Mouse (Mus musculus): ENCODE results near the gene Dpysl5.

Dpysl5 gene

DNA sequence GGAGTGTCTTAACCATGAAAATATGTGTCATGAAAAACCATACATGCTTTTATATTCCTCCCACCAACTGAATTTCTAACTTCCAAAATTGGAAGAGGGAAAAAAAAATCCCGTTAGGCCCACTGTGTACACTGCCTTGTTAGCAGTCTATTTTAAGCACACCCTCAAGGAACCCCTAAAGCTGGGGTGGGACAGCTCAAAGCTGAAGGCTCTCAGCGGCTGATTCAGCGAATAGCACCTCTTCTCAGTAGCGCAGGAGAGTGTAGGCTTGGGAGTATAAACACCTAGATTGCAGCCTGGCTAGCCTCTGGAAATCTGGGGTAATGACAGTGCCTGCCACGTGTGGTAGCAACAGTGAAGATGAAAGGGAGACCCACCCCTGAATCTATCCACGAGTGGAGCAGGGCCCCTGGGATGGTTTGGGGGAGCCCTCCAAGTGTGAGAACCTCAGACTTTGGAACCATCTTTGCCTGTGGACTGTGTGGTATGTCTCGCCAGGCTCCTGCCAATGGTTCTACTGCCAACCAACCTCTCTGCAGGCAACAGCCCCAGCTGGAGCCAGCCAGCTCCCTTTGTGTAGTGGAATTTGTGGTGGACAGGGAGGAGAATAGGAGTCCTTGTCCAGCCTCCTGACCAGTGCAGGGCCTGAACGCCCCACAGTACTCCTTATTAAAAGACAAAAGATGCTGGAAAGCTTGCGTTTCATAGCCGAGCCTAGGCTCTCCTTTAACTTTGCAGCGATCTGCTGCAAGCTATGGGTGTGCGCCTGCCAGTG is 54.4 kb downstream of the Dpysl5 start:
- DNase-seq = no peak

DNA sequence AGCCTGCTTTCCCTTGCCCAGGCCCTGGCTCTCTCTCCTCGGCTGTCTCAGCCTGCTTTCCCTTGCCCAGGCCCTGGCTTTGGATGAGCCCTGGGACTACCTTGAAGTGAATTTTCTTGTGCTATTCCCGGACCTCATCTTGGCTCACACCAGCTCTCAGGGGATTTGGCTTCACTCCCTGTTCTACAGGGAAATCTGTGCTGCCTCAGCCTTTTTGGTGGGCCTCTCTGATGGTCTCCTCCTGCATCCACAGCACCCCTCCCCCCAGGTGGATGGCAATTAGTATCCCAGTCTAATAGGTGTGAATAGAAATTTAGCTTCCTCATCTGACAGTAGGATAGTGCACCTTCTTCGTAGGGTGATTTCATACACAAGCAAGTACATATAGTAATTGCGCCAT is 56.7 kb downstream of the Dpysl5 start:
- no peak for DNase-seq

DNA sequence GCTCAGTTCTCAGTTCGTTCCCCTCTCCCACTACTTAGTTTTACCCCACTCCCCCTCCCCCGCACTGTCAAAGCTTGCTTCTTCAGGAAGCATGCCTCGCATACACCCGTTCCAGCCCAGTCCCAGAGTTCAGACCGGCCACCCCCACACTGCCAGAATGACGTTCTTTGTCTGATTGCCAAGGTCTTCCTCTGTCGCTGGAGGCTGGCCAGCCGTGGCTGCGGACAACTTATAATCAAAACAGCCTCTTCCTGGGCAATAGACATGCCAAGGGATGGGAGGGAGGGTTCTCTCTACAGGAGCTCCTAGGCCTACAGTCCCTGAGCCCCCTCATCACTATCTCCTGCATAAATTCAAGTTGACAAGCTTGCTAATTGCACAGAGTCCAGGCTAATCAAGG is 57.2 kb downstream of the Dpysl5 start:
- peak; percentile 75 for DNase-seq

DNA sequence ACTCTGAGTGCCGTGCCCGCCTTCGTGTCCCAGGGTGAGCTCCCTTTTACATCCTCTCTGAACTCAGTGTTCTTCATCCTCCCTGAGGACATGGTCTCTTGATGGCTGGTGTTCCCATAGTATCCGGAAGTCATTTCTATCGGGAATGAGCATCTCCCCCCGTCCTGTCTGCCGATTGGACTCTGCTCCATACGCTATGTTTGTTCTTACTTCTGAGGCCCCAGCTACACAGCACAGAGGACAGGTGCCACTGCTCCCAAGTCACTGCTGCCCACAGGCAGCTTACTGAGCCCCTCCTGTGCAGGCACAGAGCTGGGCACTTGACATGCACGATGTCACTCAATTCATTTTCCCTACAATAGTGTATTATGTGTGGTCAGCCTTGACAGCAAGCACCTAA is 57.7 kb downstream of the Dpysl5 start:
- DNase-seq = no peak

DNA sequence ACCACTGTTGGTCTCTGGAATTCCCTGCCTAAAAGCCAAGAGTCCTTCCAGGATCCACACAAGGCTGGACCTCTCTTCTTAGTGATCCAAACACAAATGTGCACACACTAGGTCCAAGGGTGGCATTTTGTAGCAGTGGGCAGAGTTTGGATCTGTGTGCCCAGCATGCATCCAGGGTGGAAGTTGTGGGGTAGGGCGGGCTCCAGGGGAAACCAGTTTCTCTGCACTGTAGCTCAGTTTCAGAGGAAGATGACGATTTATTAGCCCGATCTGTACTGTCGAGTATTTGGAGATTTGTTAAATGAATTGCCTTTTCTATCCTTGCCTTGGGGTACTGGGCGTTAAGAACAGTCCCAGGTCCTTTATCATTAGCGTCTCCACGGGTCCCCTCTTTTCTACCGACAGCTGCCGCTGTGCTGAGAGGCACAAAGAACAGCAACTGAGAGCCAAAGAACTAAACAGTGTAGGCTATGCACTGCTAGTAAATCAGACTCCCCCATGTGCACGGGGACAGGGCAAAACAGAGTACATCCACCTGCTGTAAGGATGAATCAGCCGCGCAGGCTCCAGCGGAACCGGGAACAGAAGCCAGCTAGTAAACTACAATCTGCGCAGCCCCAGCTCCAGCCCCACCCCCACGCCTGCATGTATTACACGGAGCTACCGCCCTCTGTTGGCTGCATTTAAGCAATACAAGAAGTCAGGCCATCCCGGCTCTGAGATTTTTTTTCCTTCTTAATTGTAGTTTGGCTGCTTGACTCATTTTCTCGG is 63.4 kb downstream of the Dpysl5 start:
- DNase-seq = peak; percentile 90

DNA sequence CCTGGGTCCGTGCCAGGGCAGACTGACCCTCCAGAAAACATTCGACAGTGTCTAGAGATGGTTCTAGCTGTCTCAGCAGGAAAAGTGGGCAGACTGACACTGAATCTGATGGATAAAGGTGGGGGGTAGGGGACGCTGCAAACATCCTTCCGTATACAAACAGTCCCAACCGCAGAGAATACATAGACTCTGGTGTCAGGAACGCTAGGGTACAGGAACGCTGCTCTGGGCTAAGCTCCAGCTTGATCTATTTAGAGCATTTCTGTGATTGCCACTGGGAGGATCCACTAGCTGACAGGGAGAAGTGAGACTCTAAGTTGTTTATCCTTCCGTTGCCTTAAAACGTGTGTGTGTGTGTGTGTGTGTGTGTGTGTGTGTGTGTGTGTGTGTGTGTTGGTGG is 69.3 kb downstream of the Dpysl5 start:
- no peak for DNase-seq

DNA sequence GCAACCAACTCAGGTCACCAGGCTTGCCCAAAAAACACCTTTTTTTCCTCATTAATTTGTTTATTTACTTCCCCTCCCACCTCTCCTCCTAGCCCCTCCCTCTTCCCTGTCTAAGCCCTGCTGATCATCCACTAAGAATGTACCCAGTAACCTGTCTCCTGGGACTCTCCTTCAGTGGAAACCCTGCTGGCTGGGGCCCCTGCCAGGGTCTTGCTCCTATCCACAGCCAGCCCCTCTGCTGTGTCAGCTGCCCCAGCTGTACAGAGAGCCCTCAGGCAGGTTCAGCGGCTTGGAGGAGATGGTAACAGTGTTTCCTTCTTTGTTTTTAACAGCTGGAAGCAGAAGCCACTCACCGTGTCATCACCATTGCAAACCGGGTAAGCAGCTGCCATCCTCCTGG is 69.8 kb downstream of the Dpysl5 start:
- DNase-seq = peak; percentile 15

DNA sequence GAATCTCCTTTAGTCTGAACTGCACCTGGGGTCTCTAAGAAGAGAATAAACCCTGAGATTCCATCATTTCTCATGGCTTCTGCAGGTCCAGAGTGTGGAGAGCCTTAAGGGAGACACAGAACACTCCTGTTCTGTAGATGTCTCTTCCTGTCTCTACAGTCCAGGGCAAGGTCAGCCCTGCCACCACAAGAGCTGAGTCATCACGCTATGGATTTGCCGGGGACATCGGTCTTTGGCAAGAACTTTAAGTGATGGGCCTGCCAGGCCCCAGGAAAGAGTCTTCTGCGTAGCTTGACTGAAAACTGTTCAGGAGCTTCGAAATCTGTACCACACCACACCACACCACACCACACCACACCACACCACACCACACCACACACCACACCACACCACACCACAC is 76.0 kb downstream of the Dpysl5 start:
- DNase-seq = no peak

DNA sequence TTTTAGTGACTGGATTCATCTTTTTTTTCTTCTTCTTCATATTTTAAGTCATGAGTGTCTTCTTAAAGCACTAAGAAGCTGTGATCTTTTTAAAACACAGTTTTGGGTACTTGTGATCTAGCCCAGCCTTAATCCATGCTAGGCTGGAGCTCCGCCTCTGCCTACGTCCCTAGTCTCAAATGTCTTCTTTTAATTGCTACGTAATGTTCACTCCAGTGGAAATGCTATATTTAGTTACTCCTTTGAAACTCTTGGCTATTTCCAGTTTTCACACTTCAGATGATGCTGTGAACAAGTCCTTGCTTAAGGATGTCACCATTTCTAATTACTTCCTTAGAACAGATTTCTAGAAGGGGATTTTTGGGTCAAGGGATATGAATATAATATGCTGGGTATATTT is 78.7 kb downstream of the Dpysl5 start:
- no peak for DNase-seq

DNA sequence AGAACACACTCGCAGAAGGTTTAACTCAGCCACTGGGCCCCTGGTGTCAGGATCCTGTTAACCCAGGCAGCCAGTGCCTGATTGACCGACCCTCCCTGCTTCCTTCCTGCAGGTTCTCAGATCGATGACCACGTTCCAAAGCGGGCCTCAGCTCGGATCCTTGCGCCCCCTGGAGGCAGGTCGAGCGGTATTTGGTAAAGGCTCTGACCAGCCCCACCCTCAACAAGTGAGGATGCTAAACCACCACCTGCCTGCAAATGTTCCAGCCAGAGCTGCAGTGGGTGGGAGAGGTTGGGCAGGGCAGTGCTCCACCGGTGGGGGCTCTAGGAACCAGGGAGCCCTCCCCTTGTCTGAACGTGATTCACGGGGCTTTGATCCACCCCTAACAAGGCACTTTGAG is 84.8 kb downstream of the Dpysl5 start:
- DNase-seq = peak; percentile 82

DNA sequence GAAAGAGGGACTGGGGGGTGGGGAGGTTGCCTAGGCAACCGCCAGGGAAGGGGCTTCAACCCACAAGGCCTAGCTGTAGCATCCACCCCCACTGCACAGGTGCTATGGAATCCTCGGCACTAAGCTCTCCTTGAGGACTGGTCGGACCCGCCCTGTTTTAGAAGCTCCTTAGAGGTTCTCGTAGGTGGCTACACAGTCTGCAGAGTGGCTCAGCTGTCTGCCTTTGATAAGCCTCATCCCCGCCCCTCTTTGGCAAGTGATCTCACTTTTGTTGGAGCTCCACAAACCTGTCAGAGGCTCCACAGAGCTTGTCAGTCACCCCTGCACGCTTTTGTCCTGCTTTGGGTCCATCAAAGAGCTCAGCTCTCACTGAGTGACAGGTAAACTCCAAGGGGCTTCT is 86.1 kb downstream of the Dpysl5 start:
- DNase-seq = no peak

DNA sequence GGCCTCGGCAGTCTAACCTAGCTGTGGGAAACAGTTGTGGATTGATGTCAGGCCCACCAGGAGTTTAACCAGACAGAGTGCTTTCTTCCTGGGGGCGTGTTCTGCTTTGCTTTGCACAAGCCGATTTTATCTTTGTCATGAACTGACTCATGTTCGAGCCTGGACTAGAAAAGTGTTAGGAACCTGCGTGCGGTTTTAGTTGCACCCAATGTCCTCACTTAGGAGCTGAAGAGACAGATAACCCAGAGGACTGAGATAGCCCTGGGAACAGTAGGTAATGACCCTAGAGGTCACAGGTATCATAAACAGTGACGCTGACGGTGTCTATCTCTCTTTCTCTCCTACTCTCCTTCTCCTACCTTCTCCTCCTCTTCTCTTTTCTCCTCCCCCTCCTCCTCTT is 86.6 kb downstream of the Dpysl5 start:
- DNase-seq = no peak

DNA sequence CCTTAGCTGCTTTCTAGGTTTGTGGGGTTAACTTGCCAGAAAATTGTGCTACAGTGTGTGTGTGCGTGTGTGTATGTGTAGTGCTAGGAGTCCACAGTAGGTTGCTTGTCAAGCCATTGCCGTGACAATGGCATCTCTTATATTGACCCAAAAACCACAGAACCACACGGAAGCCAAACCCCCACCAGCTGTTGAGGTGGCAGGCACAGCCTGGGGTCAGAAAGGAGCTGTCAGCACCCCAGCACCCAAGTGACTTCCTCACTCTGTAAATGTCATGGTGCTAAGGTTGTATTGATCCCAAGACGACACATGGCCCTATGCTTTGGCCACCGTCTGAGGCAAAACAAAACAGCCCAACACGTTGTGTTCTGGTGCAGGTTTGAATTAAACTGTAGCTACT is 87.6 kb downstream of the Dpysl5 start:
- DNase-seq = no peak

DNA sequence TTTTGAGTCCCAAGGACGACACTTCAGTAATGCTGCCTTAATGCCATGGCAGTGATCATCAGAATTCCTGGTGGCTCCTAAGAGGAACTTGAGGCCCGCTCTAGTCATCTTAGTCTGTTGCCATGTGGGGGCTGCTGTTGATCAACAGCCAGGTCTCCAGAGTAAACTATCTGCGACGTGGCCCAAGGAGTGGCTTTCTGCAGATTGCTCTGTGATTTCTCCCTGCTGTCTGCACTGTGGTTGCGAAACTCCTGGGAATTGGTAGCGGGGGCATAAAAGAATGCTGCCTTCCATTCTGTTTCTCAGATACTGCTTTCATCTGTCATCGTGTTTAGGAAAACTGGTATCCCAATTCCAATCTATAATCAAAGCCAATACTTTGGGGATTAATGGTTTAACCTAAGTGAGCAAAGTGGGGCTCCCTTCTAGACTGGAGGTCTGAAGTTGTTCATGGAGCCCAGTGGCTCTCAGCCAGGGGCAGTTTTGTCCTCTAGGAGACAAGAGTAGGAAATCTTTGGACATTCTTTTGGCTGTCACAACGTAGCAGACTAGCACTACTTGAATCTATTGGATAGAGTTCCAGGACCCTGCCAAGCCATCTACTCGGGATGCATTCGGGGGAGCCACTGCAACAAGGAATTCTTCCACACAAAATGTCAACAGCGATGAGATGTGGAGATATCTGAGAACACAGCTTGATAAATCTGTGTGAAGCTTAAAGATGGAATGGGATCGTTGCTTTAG is 91.5 kb downstream of the Dpysl5 start:
- DNase-seq = no peak

DNA sequence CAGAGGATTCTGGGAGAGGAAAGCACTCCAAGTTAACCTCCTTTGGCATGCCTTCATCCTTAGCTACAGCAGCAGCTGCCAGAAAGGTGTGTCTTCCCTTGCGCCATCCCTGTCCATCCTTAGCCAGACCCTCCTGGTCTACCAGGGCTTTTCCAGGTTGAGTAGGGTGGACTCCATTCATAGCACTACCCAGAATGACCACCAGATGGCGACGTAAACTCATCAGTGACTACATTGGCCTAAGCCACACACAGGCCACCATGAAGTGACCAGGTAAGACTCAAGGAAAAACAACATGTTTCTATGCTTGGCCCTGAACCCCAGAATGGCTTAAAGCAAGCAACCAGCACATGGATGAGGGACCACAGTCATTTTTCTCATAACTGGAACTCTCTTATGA is 94.7 kb downstream of the Dpysl5 start:
- DNase-seq = peak; percentile 91

DNA sequence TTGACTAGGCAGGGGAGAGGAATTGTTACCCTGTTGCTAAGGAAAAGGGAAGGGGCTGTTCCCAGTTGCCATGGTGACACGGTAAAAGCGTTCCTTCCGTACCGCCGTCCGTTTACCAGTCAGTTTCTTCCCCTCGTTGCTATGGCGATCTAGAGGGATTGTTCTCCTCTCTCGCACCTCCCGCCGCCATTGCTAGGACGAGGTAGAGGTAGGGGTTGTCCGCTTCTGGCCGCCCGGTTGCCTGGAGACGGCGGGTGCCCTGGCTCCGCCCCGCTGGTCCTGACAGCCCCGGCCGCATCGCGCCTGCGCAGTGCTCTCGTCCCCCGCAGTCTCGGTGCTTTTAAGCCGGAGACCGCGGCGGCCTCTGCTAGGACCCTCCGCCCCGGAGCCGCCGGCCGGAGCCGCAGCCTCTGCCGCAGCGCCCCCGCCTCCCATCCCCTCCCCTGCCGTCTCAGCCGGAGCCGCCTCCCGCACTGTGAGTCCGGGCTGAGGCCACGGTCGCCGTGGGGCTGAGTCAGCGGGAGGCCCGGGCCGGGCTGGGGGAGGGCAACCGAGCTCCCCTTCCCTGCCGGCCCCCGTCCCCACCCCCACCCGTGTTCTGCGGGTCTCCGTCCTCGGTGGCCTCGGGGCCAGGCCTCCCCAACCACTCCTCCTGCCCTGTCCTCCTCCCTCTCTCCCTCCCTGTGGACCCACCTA is 103.2 kb downstream of the Dpysl5 start, which contains the start of gene Mapre3:
Gene Mapre3, plus strand, starts transcription at position 218 of the 696 bp plus-strand sequence.
- peak; percentile 95 for DNase-seq

DNA sequence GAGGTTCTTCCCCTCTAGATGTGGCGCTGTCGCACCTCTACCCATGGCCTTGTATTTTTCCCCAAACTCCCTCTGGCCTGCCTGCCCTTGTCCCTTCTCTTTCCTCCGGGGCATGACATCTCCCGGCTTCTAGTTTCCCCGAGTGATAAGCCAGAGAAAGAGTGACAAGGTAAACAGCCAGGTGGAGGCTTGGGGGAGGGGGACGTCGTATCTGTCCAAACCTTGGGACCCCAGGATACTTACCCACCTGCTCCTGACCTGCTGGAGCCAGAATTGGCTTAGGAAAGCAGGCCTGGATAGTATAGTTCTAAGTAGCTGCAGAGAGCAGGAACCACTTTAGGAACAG is 103.7 kb downstream of the Dpysl5 start:
- no peak for DNase-seq

DNA sequence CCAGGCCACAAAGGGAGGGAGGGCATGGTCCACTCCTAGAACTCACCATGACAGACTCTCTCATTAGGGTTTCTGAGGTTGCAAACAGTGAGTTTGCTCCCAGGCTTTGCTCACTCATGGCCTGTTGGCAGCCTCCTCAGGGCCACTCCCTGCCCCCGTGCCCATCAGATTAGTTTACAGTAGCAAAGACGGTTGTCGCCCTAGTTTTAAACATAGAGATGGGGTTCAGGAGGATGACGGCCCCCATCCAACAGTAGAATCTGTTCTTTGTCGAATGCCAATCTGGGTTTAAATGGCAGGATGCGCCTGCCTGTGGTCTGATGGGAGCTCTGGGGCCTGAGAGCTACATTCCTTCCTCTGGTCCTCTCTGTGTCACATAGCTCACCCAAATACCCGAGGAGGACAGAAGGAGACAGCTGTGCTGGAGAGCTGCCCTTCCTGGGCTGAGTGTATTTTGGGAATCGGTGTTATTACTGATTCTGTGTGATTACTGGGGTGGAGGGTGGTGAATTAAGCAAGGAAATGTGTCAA is 105.0 kb downstream of the Dpysl5 start:
- no peak for DNase-seq

DNA sequence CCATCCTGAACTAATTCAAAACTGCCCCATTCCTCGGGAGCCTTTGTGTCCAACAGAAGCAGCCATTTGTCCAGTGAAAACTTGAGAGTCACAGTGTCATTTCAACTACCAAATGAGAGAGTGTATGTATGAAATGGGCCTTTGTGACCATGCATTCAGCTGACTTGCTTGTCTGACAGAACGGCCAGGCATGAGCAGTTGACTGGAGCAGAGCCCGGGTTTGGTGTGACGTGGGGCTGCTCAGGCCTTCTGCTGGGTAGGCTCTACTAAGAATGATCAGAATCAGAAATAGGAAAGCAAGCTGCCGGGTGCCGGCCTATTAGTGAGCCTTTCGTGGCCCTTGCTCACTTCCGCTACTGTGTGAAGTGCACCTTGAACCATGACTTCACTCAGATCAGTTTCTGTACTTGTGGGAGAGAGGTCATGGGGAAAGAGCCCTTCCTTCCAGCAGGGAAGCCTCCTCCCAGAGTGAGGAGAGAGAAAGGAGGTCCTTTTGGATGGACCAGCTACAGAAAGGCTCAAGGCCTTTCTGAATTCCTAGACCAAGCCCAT is 107.5 kb downstream of the Dpysl5 start:
- DNase-seq = no peak

DNA sequence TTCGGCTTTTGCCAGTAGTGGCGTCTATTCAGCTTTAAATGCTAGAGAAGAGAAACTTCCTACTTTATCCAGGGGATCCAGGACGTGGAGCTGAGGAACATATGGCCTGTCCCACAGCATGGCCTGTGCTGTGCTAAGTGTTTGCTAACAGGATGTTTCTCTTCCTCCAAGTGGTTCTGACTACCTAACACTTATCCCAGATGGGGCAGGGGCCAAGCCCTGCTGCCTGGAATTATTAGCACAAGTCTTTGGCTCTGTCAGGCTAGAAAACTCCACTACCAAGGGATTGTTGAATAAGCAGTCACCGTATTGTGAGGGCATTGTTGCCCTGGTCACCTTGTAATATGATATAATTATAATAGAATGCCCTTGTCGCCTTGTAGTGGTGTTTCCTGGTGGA is 111.3 kb downstream of the Dpysl5 start:
- no peak for DNase-seq

DNA sequence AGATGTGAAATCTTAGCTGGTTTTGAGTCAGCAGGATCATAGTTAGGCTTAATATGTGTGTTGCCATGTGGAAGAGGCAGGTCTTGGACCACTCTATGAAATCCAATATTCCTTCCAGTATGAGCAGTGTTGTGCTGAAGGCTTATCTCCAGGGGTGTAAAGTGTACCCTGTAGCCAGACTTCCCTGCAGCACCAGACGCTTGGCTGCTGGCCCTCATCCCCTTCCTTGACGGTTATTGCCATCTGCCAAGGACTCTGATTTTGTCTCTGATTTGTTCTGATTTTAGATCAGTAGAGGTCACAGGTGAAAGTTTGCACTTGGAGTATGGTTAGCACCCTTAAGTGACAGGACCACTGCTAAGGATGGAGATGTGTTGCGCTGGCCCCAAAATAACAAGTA is 111.7 kb downstream of the Dpysl5 start:
- no peak for DNase-seq

DNA sequence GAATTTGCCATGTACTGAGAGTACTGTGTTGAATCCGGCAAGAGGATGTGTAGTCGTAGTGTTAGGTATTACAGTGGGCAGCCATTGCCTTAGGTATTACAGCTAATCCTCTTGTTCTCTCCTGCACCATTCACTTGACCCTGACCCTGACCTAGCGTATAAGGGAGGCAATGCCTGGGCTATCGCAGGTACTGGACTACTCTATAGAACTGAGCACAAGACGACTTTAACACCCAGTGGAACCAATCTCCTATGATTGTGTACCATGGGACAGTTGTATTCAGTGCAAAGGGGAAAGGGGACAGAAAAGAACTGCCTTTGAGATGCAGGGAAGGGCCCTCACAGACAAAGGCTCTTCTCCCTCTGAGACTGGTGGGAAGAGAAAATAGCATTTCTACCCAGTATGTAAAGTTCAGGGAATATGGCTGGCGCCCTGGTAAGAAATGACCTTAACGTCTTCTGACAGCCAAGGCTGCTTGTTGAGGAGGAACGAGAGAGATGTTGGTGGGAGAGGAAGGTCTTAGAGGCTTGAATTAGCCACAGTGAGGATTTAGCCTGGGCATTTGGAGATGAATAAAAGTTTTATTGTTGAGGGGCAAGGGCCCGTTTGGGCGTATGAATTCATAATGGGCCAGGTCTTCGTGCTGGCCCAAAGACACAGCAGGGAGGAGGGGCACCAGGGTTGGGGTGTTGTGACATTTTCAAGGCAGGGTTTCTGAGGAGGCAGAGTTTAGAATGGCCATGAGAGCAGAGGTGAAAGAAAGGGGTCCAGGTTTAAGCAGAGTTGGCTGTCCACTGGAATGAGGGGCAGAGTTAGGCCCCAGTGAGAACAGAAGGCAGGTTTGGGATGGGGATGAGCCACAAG is 113.0 kb downstream of the Dpysl5 start:
- peak; percentile 40 for DNase-seq
